Mouse (Mus musculus) kidney, adult 2 months (tissue): ENCODE measurements around the gene Dffb.

ENCODE experiments used
- CTCF ChIP-seq: fragments of 200-500 bp; conservative IDR thresholded peaks from 2 replicates; pipeline ENCODE4 v1.5.1; 2011; ENCODE audit warnings: low read depth, mild to moderate bottlenecking, control low read depth, low read length, moderate library complexity, mixed read lengths; ENCODE audit not compliant: insufficient read depth, insufficient read length
- POLR2A ChIP-seq: fragments of 200-500 bp; IDR thresholded peaks from one replicate; pipeline ENCODE4 v1.6.1; 2011; ENCODE audit warnings: low read depth, low read length, control low read depth

DNA sequence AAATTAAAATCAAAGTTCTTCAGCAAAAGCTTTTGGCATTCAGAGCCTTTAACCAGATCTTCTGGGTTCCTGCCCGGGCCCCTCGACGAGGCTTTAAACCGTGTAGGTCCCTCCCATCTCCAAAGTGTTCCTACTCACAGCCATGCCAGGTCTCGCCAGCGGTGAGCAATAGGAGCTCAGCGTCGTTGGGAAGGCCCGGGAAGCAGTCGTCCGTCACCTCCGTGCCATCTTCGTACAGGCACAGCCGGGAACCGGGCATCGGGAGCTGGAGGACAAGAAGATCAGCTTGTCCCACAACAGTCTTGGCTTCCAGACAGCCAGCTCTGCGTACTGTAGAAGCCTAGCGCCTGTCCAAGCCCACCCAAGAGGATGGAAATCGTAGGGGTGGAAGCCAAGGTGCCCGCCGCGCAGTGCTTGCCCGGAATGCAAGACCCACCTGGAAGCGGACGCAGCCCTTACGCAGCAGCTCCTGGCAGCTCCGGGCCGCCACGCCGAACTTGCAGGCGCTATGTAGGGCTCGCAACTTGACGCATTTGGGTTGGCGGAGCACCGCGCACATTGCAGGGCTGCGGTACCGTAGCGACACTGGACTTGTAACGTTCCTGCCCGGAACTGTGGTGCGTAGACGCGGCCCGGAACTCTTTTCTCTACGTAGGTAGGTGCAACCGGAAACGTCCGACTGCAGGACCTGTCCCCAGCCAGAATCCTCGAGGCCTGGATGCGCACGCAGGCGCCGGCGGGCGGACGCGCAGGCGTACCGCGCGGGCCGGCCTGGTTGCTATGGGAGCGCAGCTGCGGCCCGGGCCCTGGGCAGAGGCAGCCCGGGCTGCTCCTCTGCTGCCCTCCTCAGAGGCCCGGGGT lies at the start of gene Dffb, which contains the start of gene Cep104:
- TF ChIP-seq POLR2A (peak; percentile 38), CTCF (no peak)
